Mouse (Mus musculus) leukemia stem cell, adult 10-12 weeks (primary cell): ENCODE data around the gene Il1rap. TPM values are rescaled to one million over a fixed set of nuclear protein-coding genes. Genes with fewer than 3 reads are reported as not detected.

Source experiments
- polyA plus RNA-seq: library from polyadenylated mRNA; stranded (reverse); fragments of >175 nt; gene quantifications from 2 replicates; pipeline ENCODE4 v1.2.3, GENCODE M21; 2012; ENCODE audit warnings: low replicate concordance

Il1rap gene
- 0.32 and 0.96 TPM in 2 replicates for polyA plus RNA-seq

GRCm38 (mm10) chr16:26581048-26581912, at the start of gene Il1rap:
Il1rap (plus strand) TSS chr16:26581704.

Other genes with a start within 250 kb of the Il1rap start
- gene Cldn1, start 209.9 kb upstream of the Il1rap start, polyA plus RNA-seq: not detected in 2 replicates
- gene Cldn16, start 118.6 kb upstream of the Il1rap start, polyA plus RNA-seq: not detected in 2 replicates
- not detected in 2 replicates for gene Tmem207, start 54.9 kb upstream of the Il1rap start, polyA plus RNA-seq